18 mouse cellular contexts compared by ENCODE assay signal in genomic region chr11:81488681-81489080, GRCm38 (mm10).
DNase-seq lines count a peak whose midpoint lies in the region; ATAC-seq and TF ChIP-seq lines count a peak whose summit lies in the region.
"Had no signal": no experiment of that assay in that cellular context is flagged by ENCODE, and none has a peak within 500 bp of the region (broad histone marks: within the 10 kb centered on the region; RNA-seq: fewer than 3 reads in every experiment).

No protein-coding gene starts in this region.

- ATAC-seq in forebrain, embryonic 15.5 days (replicated peaks), result no peak
- no peak for ATAC-seq in forebrain, postnatal 0 days
- ATAC-seq: forebrain, embryonic 13.5 days had no signal

- no peak overlapping the region for H3K9ac ChIP-seq in forebrain, embryonic 15.5 days (replicated peaks)
- no peak overlapping the region for H3K9ac ChIP-seq in forebrain, postnatal 0 days
- no peak overlapping the region for H3K9ac ChIP-seq in liver, adult 2 months (ENCODE audit: low read depth, low read length)
- H3K9ac ChIP-seq: embryonic facial prominence, embryonic 12.5 days; forebrain, embryonic 13.5 days had no signal

- H3K4me1 ChIP-seq in forebrain, embryonic 15.5 days, result peaks cover 19% of the 10 kb centered on the region
- no peaks in the 10 kb centered on the region; the same call in 1 of the 2 replicates for H3K4me1 ChIP-seq in forebrain, postnatal 0 days (ENCODE audit: insufficient read depth)
- peaks cover 12% of the 10 kb centered on the region for H3K4me1 ChIP-seq in liver, adult 2 months (ENCODE audit: control insufficient read depth, insufficient read depth, low read length)
- H3K4me1 ChIP-seq: embryonic facial prominence, embryonic 10.5 days; embryonic facial prominence, embryonic 12.5 days; forebrain, embryonic 13.5 days had no signal

- WGBS in forebrain, embryonic 15.5 days, result 80% methylated on average over 5 of the region's 5 CpGs
- 63% methylated on average over 5 of the region's 5 CpGs for WGBS in forebrain, postnatal 0 days
- WGBS in liver, adult 2 months, result 20% methylated on average over 5 of the region's 5 CpGs

- H3K27me3 ChIP-seq in forebrain, embryonic 15.5 days, result no peaks in the 10 kb centered on the region
- H3K27me3 ChIP-seq in forebrain, postnatal 0 days (ENCODE audit: insufficient read depth, low read length), result no peaks in the 10 kb centered on the region
- no peaks in the 10 kb centered on the region; the same call in 1 of the 2 replicates for H3K27me3 ChIP-seq in liver, adult 2 months (ENCODE audit: control insufficient read depth, insufficient read depth, low read length)
- H3K27me3 ChIP-seq: embryonic facial prominence, embryonic 12.5 days; forebrain, embryonic 13.5 days had no signal

- H3K79me2 ChIP-seq in liver, adult 2 months (ENCODE audit: control insufficient read depth, insufficient read depth, low read length), result no peaks in the 10 kb centered on the region

- no peak overlapping the region for H3K4me3 ChIP-seq in forebrain, embryonic 15.5 days
- H3K4me3 ChIP-seq in forebrain, postnatal 0 days (ENCODE audit: low read depth, low read length), result no peak overlapping the region
- H3K4me3 ChIP-seq in layer of hippocampus, adult 2 months, result no peak overlapping the region
- no peak overlapping the region for H3K4me3 ChIP-seq in liver, adult 2 months (ENCODE audit: insufficient read depth, low read depth, low read length)
- H3K4me3 ChIP-seq: embryonic facial prominence, embryonic 10.5 days; embryonic facial prominence, embryonic 12.5 days; forebrain, embryonic 13.5 days had no signal

- no peaks in the 10 kb centered on the region for H3K36me3 ChIP-seq in forebrain, embryonic 15.5 days
- H3K36me3 ChIP-seq in forebrain, postnatal 0 days (ENCODE audit: insufficient read depth), result no peaks in the 10 kb centered on the region
- H3K36me3 ChIP-seq in liver, adult 2 months (ENCODE audit: control insufficient read depth, insufficient read depth, low read length), result no peaks in the 10 kb centered on the region
- H3K36me3 ChIP-seq: embryonic facial prominence, embryonic 10.5 days; embryonic facial prominence, embryonic 12.5 days had no signal

- H3K9me3 ChIP-seq in forebrain, embryonic 15.5 days, result no peaks in the 10 kb centered on the region
- H3K9me3 ChIP-seq in forebrain, postnatal 0 days (ENCODE audit: low read length), result no peaks in the 10 kb centered on the region
- H3K9me3 ChIP-seq: embryonic facial prominence, embryonic 10.5 days; embryonic facial prominence, embryonic 12.5 days; forebrain, embryonic 13.5 days had no signal

- no peak overlapping the region for H3K4me2 ChIP-seq in forebrain, embryonic 15.5 days (replicated peaks)
- H3K4me2 ChIP-seq in forebrain, postnatal 0 days (ENCODE audit: low read depth), result no peak overlapping the region
- H3K4me2 ChIP-seq: embryonic facial prominence, embryonic 12.5 days; forebrain, embryonic 13.5 days had no signal

- peak overlapping the region; percentile 25 for H3K27ac ChIP-seq in forebrain, embryonic 15.5 days (replicated peaks)
- no peak overlapping the region for H3K27ac ChIP-seq in forebrain, postnatal 0 days (ENCODE audit: low read depth, low read length)
- peak overlapping the region; percentile 28 for H3K27ac ChIP-seq in layer of hippocampus, adult 2 months
- H3K27ac ChIP-seq in liver, adult 2 months (replicated peaks; ENCODE audit: insufficient read depth, low read depth, low read length), result no peak overlapping the region
- H3K27ac ChIP-seq: embryonic facial prominence, embryonic 10.5 days; embryonic facial prominence, embryonic 12.5 days; forebrain, embryonic 13.5 days had no signal

- DNase-seq in forebrain, postnatal 0 days, result no peak
- no peak for DNase-seq in layer of hippocampus, adult 2 months (ENCODE audit: low spot score in 2 of 2)
- DNase-seq in layer of hippocampus, adult 9-10 months (ENCODE audit: low spot score), result no peak
- peak; percentile 86 for DNase-seq in liver, adult 2 months (ENCODE audit: extremely low read depth, low read depth, low spot score)
- DNase-seq in liver, result no peak
- DNase-seq in brain, embryonic 14.5 days (ENCODE audit: low read depth), result peak; percentile 41
- DNase-seq in heart, adult 11 months, result no peak
- DNase-seq: adrenal gland, adult 2 months; adrenal gland, postnatal 10 days; adrenal gland, postnatal 25 days; cerebellum, adult 11 months; cerebellum, adult 18-20 months; cerebellum, adult 9-10 months; cerebellum, postnatal 25 days had no signal

- no peak for TF ChIP-seq POLR2A in liver, adult 2 months (IDR thresholded peaks at IDR 0.05; ENCODE audit: extremely low read depth, insufficient read depth, low read length)
- TF ChIP-seq POLR2A in brain, embryonic 14.5 days (IDR thresholded peaks at IDR 0.05; ENCODE audit: borderline replicate concordance, extremely low read depth, insufficient read depth, insufficient read length, poor library complexity, severe bottlenecking), result no peak

- no peak for TF ChIP-seq CTCF in forebrain, postnatal 0 days (IDR thresholded peaks at IDR 0.05; ENCODE audit: low read depth)
- no peak for TF ChIP-seq CTCF in layer of hippocampus, adult 2 months (conservative IDR thresholded peaks at IDR 0.05)
- TF ChIP-seq CTCF in liver, adult 2 months (IDR thresholded peaks at IDR 0.05; ENCODE audit: low read depth, low read length), result no peak
- TF ChIP-seq CTCF in brain, embryonic 14.5 days (IDR thresholded peaks at IDR 0.05; ENCODE audit: borderline replicate concordance, extremely low read depth, insufficient read depth, insufficient read length), result no peak

Comparison
In these comparisons a context has a peak if more than half of its experiments do, and no peak if none do; other contexts are left out.
1. H3K27ac ChIP-seq: peak in forebrain, embryonic 15.5 days (single experiment) and layer of hippocampus, adult 2 months (single experiment); none in forebrain, postnatal 0 days (single experiment) and liver, adult 2 months (single experiment).
2. DNase-seq: peak in liver, adult 2 months (single experiment) and brain, embryonic 14.5 days (single experiment); none in forebrain, postnatal 0 days (single experiment), layer of hippocampus, adult 2 months (0 of 2), layer of hippocampus, adult 9-10 months (single experiment), liver (single experiment) and heart, adult 11 months (single experiment).